Mouse (Mus musculus): ENCODE measurements at regions not wholly inside any gene's neighbourhood (a gene's known extent, or its start where the extent isn't known, plus 50 kb on each side); places are given as distances from the start of the nearest gene placed in this dataset.

- Histone ChIP-seq H3K4me3 (ENCODE audit: low read depth, low read length) (no peak overlapping the region), H3K4me1 (ENCODE audit: control insufficient read depth, insufficient read depth, insufficient read length, low read length) (no peaks in the 10 kb centered on the region), H3K27me3 (ENCODE audit: control insufficient read depth, insufficient read depth, low read length) (no peaks in the 10 kb centered on the region), H3K27ac (ENCODE audit: insufficient read depth, low read depth, low read length) (no peak overlapping the region), H3K36me3 (ENCODE audit: control insufficient read depth, insufficient read depth, low read length) (no peaks in the 10 kb centered on the region)
- TF ChIP-seq CTCF (IDR thresholded peaks at IDR 0.05; ENCODE audit: extremely low read depth, insufficient read length, insufficient replicate concordance, low read depth, low read length) (no peak), POLR2A (IDR thresholded peaks at IDR 0.05; ENCODE audit: low read depth, low read length) (no peak)
- WGBS, result 55% methylated on average over 8 of the region's 8 CpGs
These were observed 340.6 kb downstream of the Rps24 start for GRCm38 (mm10) chr14:24827381-24828031.

- WGBS, result 42% methylated on average over 6 of the region's 6 CpGs
- Histone ChIP-seq H3K4me1 (ENCODE audit: control insufficient read depth, insufficient read depth, insufficient read length, low read length) (no peaks in the 10 kb centered on the region), H3K27ac (ENCODE audit: insufficient read depth, low read depth, low read length) (no peak overlapping the region), H3K36me3 (ENCODE audit: control insufficient read depth, insufficient read depth, low read length) (no peaks in the 10 kb centered on the region), H3K27me3 (ENCODE audit: control insufficient read depth, insufficient read depth, low read length) (no peaks in the 10 kb centered on the region), H3K4me3 (ENCODE audit: low read depth, low read length) (no peak overlapping the region)
- TF ChIP-seq CTCF (IDR thresholded peaks at IDR 0.05; ENCODE audit: extremely low read depth, insufficient read length, insufficient replicate concordance, low read depth, low read length) (no peak), POLR2A (IDR thresholded peaks at IDR 0.05; ENCODE audit: low read depth, low read length) (no peak)
These were observed 342.1 kb downstream of the Rps24 start for GRCm38 (mm10) chr14:24829001-24829400.

GRCm38 (mm10) chr14:24833211-24833610 is 346.3 kb downstream of the Rps24 start:
- Histone ChIP-seq H3K36me3 (ENCODE audit: control insufficient read depth, insufficient read depth, low read length) (no peaks in the 10 kb centered on the region), H3K27me3 (ENCODE audit: control insufficient read depth, insufficient read depth, low read length) (no peaks in the 10 kb centered on the region), H3K27ac (ENCODE audit: insufficient read depth, low read depth, low read length) (no peak overlapping the region), H3K4me3 (ENCODE audit: low read depth, low read length) (no peak overlapping the region), H3K4me1 (ENCODE audit: control insufficient read depth, insufficient read depth, insufficient read length, low read length) (no peaks in the 10 kb centered on the region)
- TF ChIP-seq POLR2A (IDR thresholded peaks at IDR 0.05; ENCODE audit: low read depth, low read length), result no peak
- TF ChIP-seq CTCF (IDR thresholded peaks at IDR 0.05; ENCODE audit: extremely low read depth, insufficient read length, insufficient replicate concordance, low read depth, low read length), result no peak
- 41% methylated on average over 2 of the region's 2 CpGs for WGBS

- Histone ChIP-seq H3K27ac (ENCODE audit: insufficient read depth, low read depth, low read length) (no peak overlapping the region), H3K4me3 (ENCODE audit: low read depth, low read length) (no peak overlapping the region), H3K27me3 (ENCODE audit: control insufficient read depth, insufficient read depth, low read length) (no peaks in the 10 kb centered on the region), H3K36me3 (ENCODE audit: control insufficient read depth, insufficient read depth, low read length) (no peaks in the 10 kb centered on the region), H3K4me1 (ENCODE audit: control insufficient read depth, insufficient read depth, insufficient read length, low read length) (no peaks in the 10 kb centered on the region)
- TF ChIP-seq CTCF (IDR thresholded peaks at IDR 0.05; ENCODE audit: extremely low read depth, insufficient read length, insufficient replicate concordance, low read depth, low read length), result no peak
- TF ChIP-seq POLR2A (IDR thresholded peaks at IDR 0.05; ENCODE audit: low read depth, low read length), result no peak
- 54% methylated on average over 4 of the region's 4 CpGs for WGBS
These were observed 351.3 kb downstream of the Rps24 start for GRCm38 (mm10) chr14:24838219-24838618.

- no peaks in the 10 kb centered on the region for H3K27me3 ChIP-seq (ENCODE audit: control insufficient read depth, insufficient read depth, low read length)
- H3K36me3 ChIP-seq (ENCODE audit: control insufficient read depth, insufficient read depth, low read length), result no peaks in the 10 kb centered on the region
- TF ChIP-seq CTCF (IDR thresholded peaks at IDR 0.05; ENCODE audit: extremely low read depth, insufficient read length, insufficient replicate concordance, low read depth, low read length) (no peak), POLR2A (IDR thresholded peaks at IDR 0.05; ENCODE audit: low read depth, low read length) (no peak)
- no peak overlapping the region for H3K27ac ChIP-seq (ENCODE audit: insufficient read depth, low read depth, low read length)
- no peak overlapping the region for H3K4me3 ChIP-seq (ENCODE audit: low read depth, low read length)
- H3K4me1 ChIP-seq (ENCODE audit: control insufficient read depth, insufficient read depth, insufficient read length, low read length), result no peaks in the 10 kb centered on the region
- WGBS, result 74% methylated on average over 4 of the region's 4 CpGs
These were observed 352.1 kb downstream of the Rps24 start for GRCm38 (mm10) chr14:24839056-24839455.

- TF ChIP-seq CTCF (IDR thresholded peaks at IDR 0.05; ENCODE audit: extremely low read depth, insufficient read length, insufficient replicate concordance, low read depth, low read length) (no peak), POLR2A (IDR thresholded peaks at IDR 0.05; ENCODE audit: low read depth, low read length) (no peak)
- WGBS, result 68% methylated on average over 17 of the region's 17 CpGs
- Histone ChIP-seq H3K27ac (ENCODE audit: insufficient read depth, low read depth, low read length) (no peak overlapping the region), H3K4me1 (ENCODE audit: control insufficient read depth, insufficient read depth, insufficient read length, low read length) (no peaks in the 10 kb centered on the region), H3K4me3 (ENCODE audit: low read depth, low read length) (no peak overlapping the region), H3K27me3 (ENCODE audit: control insufficient read depth, insufficient read depth, low read length) (no peaks in the 10 kb centered on the region), H3K36me3 (ENCODE audit: control insufficient read depth, insufficient read depth, low read length) (no peaks in the 10 kb centered on the region)
These were observed 355.0 kb downstream of the Rps24 start for GRCm38 (mm10) chr14:24841715-24842496.

- 59% methylated on average over 4 of the region's 4 CpGs for WGBS
- TF ChIP-seq CTCF (IDR thresholded peaks at IDR 0.05; ENCODE audit: extremely low read depth, insufficient read length, insufficient replicate concordance, low read depth, low read length) (no peak), POLR2A (IDR thresholded peaks at IDR 0.05; ENCODE audit: low read depth, low read length) (no peak)
- Histone ChIP-seq H3K4me1 (ENCODE audit: control insufficient read depth, insufficient read depth, insufficient read length, low read length) (no peaks in the 10 kb centered on the region), H3K27me3 (ENCODE audit: control insufficient read depth, insufficient read depth, low read length) (no peaks in the 10 kb centered on the region), H3K4me3 (ENCODE audit: low read depth, low read length) (no peak overlapping the region), H3K27ac (ENCODE audit: insufficient read depth, low read depth, low read length) (no peak overlapping the region), H3K36me3 (ENCODE audit: control insufficient read depth, insufficient read depth, low read length) (no peaks in the 10 kb centered on the region)
These were observed 356.7 kb downstream of the Rps24 start for GRCm38 (mm10) chr14:24843626-24844025.

Measured in small intestine, adult 2 months (tissue).